Mouse (Mus musculus) ovary, postnatal 10 days (tissue): ENCODE results near the gene Tmem41a.
A peak's percentile ranks its signal among the peaks of the same experiment; 100 is the strongest.
"Not testable (repeated sequence)": the region's sequence is repeated elsewhere in the genome, so short reads cannot be mapped to it uniquely, and the experiment has no call there.

Source experiments
- DNase-seq: peaks from one replicate; pipeline ENCODE4 v3.0.0; 2022; ENCODE audit warnings: low spot score

Tmem41a gene

DNA sequence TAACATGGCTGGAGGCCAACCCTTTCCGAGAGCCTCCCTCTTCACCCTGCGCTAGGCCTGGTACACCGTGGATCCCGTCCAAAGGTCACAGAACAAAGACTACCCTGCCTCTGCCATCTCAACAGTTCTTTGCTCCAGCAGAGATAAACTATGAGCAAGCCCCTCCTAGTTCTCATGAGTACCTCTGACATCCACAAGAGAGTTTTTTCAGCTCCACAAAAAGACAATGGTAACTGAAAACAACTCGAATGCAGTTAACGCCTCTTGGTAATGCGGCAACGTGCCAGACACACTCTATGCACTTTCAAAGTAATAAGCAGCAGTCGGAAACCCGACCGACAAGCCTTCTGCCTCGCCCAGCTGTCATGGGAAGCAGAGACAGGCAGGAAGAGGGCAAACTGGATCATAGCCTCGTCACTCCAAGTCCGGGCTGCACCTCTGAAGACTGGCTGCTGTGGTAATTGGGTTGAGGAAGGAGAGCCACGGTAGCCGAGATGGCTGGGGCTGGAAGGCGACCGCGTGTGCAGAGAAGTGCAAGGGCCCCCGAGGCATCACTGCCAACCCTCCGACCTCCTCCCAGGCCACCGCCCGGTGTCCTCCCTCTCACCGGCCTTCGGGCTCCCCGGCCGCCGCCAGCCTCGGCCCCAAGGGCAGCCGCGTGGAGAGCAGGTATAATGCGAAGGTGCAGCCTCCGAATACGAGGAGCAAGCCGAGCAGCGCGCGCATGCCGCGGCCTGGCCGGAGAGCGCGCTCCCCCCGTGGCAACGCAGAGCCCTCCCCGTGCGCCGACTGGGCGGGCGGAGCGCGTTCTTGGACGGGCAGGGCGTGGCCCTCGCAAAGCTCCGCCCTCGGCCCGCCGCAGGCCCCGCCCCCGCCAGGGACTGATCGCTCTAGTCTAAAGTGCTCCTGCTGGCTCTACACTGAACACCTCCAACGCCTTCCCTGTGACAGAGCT, at the start of gene Tmem41a:
Tmem41a (minus strand) TSS at position 792 of the 955 bp plus-strand sequence.
- peak; percentile 69 for DNase-seq

DNA sequence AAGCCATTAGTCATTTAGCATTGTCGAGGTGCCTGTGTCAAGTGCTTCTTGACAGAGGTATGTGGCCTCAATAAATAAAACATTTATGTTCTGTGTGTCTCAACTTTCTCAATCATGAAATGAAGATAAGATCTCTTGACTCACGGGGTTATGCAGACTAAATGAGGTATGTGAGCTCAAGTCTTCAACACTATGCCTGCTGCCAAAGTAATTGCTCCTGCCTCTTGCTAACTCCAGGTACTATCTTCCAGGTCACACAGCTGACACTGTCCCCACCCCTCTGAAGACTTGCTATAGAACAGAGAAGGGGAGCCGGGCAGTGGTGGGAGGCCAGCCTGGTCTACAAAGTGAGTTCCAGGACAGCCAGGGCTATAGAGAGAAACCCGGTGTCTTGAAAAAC, 49.0 kb upstream of the Tmem41a start:
- DNase-seq, result no peak

DNA sequence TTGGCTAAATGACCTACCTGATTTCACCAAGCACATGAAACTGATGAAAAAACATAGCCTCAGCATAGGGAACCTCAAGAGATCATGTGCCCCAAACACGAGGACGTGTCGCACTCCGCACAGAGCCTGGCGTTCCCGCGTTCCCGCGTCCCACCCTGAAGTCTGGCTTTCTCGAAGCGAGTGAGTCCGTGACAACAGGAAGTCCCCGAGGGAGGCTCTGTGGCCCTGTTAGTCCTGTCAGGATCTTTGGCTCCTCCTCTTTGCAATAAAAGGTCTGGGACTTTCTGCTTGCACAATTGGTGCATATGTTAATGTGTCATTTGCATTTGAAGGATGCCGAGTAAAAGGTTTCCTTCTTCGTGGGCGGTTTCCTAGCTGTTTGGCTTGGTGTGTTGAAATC, 48.0 kb upstream of the Tmem41a start, which contains the start of gene Liph:
Liph (minus strand) TSS at position 360 of the 400 bp plus-strand sequence.
- DNase-seq, result no peak

DNA sequence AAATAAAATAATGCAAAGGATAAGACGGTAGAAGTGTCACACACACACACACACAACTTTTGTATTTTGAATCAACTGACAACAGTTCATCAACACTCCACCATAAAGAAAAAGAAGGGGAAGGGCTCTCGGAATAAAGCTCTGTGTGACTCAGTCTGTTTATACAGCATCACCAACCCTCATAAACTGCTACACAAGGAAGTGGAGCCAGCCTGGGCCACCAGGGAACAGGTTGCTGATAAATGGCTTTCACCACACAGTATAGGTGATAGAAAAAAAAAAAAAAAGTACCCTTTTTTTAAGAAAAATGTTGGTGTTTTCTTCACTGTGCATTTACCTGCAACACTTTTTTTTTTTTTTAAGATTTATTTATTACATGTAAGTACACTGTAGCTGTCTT, 44.4 kb upstream of the Tmem41a start:
- no peak for DNase-seq

DNA sequence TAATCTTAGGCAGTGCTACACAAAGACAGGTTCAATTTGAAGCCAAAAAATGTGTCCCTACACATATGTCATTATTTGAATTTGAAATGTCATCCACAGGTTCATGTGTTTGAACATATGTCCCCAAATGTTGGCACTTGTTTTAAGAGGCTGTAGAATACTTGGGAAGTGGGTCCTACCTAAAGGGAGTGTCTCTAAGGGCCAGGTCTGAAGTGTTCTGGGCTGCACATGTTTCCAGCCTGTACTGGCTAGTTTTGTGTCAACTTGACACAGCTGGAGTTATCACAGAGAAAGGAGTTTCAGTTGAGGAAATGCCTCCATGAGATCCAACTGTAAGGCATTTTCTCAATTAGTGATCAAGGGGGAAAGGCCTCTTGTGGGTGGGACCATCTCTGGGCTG, 43.5 kb upstream of the Tmem41a start:
- not testable (repeated sequence) for DNase-seq

DNA sequence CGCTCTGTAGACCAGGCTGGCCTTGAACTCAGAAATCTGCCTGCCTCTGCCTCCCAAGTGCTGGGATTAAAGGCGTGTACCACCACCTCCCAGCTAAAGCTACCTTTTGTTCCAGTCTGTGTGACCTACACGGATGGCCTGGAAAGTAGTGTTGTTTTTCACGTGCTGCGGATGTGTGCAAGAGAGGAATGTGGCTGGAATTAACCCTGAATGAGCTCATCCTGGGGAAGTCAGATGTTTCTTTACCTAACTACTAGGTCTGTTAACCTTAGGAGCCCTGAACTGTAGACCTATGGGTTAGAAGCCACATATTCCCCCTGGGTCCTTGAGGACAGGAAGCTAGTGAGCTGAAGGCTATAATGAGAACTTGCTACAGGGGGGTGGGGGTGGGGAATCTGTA, 40.6 kb upstream of the Tmem41a start:
- no peak for DNase-seq

DNA sequence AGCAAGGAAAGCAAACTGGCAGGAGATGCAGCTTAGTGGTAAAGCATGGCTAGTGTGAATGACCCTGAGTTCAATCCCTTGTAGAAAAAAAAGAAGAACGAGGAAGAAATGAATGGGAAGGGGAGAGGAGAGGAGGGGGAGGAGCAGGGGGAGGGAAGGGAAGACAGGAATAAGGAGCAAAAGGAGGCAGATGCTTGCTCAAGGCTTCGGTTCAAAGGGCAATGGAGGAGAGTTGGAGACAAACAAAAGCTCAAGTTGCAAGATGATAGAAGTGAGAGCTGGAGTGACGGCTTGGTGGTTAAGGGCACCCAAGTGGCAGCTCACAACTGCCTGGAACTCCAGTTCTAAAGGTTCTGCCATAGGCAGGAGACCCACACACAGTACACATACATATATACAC, 38.8 kb upstream of the Tmem41a start:
- DNase-seq, result no peak

DNA sequence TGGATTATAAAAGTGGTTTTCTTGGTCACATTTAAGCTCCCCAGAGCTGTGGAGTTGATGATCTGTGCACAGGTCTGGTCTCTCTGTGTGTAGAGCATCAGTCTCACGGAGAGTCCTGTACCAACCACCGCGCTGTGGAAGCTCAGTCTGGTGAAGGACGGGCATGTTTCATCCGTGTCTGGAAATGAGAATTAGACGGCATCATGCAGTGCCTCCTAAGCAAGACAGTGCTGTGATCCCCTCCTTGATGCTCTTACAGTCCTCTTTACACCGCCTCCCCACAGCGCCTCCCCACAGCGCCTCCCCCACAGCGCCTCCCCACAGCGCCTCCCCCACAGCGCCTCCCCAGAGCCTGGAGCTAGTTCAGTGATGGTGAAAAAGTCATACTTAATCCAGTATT, 36.7 kb upstream of the Tmem41a start:
- no peak for DNase-seq

DNA sequence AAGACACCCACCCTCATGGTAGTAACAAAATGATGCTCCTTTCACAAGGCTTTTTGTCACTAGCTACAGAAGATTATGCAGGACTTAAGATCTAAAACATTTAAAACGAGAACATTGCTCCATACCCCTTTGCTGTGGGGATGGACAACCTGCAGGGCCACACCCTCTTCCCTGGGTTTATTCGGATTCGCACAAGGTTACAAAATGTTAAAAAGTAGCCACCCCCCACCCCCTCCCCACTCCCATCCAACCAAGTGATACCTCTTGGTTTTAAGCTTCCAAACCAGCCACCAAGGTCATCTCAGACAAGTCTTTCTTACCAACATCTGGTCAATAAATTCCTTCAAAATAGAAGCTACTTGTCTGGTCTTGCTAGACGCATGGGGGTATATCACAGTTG, 36.2 kb upstream of the Tmem41a start:
- no peak for DNase-seq

DNA sequence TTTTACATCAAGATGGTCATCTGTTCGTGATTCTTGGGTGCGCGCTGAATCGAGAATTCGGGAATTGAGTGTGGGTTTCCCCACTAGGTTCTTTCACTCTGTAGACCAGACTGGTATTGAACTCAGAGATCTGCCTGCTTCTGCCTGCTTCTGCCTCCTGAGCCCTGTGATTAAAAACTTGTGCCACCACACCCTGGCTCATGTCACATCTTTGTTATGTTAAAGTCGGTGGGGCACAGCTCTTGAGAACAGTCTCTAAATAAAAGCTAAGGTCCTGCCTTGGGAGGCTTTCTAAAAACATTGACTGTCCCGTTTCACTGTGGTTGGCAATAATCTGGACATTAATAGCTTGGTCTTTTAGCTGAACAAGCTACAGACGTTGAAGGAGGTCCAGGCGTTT, 35.8 kb upstream of the Tmem41a start:
- DNase-seq, result no peak

DNA sequence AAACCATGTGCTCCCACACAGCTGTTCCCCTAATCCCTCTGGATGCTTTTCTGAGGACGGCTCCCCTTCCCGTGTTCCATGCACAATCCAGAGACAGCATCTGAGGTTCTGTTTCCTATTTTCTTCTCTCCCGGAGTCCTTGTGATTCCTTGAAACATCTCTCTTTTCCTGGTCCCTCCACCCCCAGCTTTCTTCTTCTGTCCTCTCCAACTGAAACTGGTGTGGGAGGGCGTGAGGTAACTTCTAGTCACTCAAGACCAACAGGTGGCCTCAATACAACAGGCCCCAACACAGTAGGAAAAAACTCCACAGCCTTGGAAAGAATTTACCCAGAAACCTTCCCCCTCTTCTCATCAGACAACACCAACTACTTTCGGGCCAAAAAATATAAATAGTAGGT, 30.0 kb upstream of the Tmem41a start:
- DNase-seq, result no peak

DNA sequence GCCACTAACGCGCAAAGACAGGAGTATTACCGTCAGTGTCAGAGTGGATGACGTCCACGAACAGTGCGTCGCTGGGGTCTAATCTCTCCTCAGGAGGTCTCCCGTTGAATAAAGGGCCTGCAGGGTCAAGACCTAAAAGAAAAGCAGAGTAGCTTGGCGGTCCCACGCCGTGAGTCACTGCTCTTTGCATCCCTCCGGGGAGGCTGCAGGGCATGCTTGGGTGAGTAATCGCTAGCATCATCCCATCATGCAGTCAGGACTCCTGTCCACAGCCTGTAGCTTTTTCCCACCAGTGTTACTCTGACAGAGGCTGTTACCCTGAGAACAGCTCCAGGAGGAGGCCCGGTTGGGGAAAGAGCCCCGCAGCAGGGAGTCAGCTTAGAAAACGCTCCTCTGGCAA, 28.9 kb upstream of the Tmem41a start:
- no peak for DNase-seq

DNA sequence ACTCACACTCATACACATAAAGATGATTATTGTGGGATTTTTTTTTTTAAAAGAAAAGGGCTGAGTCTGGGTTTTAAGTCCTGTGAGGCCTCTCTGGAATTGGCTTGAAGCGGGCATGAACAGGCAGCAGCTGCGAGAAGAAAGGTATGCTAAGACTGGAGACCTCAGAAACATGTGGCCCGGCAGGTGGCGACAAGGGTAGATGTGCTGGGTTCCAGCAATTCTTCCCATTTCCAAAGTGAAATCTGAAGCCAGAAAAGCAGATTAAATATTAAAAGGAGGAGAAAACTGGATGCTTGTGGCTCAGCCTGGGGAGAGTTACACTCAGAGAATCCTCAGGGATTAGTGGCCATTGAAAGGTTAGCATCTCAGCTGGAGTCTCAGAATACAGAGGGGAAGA, 24.1 kb upstream of the Tmem41a start:
- DNase-seq, result no peak

DNA sequence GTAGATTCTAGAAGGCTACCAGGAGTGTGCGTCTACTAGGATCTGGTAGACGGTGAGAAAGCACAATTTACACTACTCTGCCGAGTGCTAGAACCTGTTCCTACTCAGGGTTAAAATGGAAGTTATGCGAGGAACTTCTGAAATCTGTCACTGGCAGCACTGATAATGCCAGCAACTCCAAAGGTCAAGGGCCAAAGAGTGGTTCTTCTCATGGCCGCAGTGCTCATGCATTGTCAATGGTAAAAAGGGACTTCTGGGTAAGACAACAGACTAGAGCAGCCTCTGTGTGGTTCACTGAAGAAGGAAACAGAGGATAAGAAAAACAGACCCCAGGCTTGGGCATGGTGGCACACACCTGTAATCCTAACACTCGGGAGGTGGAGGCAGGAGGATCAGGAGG, 23.2 kb upstream of the Tmem41a start:
- DNase-seq, result no peak

DNA sequence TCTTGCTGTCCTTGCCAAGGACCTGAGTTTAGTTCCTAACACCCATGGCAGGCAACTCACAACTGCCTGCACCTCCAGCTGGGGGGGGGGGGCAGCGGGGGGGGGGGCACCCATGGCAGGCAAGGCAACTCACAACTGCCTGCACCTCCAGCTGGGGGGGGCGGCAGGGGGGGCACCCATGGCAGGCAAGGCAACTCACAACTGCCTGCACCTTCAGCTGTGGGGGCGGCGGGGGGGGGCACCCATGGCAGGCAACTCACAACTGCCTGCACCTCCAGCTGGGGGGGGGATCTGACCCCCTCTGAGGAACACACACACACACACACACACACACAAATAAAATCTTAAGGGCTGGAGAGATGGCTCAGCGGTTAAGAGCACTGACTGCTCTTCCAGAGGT, 22.5 kb upstream of the Tmem41a start:
- DNase-seq, result no peak

DNA sequence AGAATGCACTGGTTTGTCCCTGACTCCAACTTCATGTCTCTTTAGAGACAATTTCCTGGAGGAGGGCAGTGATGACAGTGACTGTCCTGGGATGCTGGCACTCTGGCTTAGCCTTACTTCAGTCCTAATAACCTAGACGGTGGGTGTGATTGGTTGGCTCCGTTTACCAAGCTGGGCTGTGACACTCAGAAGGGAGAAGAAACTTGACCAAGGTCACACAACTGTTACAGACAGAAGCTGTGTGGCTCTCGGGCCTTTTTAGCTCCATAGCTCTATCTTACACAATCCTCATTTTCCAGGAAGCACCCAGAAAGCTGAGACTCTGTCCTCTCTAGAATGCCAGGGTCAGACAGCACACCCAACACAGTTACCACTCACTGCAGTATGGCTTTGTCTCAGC, 18.2 kb upstream of the Tmem41a start:
- DNase-seq, result no peak

DNA sequence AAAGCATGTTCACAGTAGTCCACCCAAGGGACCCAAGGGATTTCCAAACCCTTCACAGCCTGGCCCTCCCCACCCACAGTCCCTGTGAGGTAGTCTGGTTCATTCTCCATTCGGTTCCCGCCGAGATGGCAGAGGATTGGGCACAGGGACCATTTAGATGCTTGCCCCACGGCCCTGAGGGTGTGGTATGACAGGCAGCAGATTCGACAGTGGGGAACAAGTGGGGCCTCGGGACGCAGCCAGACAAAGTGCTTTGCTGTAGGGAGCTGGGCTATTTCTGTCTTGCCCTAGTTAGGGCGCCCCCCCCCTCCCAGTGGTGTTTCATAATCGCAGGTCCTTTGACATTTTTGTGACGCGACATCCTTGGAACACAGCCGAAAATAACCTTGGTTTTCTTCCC, 8.2 kb upstream of the Tmem41a start:
- DNase-seq, result no peak

DNA sequence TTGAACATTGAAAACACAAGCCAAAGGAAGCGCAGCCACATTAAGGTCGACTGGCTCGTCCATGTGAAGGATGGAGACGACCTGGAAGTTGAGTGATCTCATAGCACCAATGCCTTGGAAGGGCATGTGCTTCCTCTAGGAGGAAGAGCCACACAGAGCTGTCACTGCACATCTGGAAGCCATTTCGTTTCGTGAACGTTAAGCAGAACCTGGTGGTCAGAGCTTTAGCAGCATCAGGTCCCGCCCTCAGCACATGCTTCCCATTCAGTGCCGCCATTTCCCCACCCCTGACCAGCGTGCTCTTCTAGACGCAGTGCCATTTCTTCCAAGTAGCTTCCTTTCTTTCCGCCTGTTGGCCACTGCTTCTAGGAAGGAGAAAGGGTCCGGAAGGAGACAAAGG, 18.9 kb downstream of the Tmem41a start:
- no peak for DNase-seq

DNA sequence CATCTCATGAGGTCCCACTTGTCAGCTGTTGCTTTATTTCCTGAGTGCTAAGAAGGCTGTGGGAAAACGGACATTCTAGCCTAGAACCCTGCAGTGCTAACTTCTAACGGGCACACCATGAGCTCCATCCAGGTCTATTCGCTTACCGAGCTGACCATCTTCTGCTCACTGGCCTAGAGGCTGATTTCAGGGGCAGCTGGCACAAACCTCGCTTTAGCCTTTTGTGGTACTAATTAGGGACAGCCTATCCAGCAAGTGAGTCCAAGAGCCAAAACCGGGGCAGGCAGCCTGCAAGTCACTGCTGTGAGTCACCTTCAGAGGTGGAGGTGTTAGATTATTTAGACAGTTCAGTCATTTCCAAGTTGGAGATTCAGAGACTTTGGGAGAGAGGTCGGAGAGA, 30.7 kb downstream of the Tmem41a start:
- no peak for DNase-seq

DNA sequence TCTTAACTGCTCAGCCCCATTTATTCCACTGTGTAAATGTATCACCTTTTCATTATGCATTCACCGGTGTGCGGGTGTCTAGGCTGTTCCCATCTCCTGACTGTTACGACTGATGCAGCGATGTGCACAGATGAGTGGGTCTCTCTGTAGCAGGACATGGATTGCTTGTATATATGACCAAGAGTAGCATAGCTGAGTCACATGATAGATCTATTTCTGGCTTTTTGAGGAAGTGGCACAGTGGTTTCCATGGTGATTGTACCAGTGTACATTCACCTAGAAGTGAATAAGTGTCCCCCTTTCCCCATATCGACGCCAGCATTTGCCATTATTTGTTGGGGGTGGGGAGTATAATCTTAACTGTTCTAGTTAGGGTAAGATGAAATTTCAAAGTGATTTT, 34.0 kb downstream of the Tmem41a start:
- no peak for DNase-seq

DNA sequence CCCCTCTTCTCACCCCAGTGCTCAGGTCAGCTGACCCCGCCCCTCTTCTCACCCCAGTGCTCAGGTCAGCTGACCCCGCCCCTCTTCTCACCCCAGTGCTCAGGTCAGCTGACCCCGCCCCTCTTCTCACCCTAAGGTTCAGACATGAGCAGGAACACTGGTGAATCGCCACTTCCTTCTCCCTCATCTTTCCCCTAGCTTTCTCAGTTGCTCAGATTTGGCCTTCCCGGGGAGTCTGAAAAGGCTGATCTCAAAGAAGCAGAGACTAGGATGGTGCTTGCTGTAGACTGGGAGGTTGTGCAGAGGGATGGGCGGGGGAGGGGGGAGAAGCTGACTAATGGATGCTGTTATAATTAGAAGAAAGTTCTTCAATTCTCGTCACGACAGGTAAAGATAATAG, 38.4 kb downstream of the Tmem41a start:
- DNase-seq, result not testable (repeated sequence)

DNA sequence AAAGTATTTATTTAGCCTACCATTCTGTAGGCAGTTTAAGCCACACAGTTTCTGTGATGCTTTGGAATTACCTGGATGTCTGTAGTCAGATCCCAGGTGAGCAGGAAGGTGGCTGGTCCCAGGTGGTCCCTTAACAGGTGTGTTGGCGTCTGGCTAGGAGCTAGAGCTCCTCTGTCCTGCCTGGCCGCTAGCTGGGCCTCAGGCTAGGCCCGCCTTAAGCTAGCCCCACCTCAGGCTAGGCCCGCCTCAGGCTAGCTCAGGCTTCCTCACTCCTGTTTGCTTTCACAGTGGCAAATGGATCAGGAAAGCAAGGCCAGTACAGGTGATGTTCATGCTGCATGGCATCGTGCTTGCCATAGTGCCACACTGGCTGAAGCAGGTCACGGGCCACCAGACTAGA, 40.5 kb downstream of the Tmem41a start:
- DNase-seq, result no peak

DNA sequence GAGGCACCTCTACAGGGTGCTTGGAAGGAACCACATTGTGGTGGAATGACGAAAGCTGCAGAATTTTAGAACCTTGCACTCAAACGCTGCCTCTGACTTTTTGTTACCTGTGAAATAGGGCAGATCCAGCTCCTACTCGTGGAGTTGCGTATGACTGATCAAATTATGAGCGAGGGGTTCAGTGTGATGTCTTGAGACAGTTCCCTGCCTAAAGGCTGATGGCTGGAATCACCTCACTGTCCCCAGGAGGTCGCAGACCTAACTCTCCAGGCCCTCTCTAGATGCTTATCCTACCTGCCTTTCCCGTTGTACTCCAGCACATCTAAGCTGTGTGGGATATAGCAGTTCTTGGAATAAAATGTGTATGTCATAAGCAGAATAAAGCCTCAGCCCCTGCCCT, 41.4 kb downstream of the Tmem41a start:
- DNase-seq, result no peak

DNA sequence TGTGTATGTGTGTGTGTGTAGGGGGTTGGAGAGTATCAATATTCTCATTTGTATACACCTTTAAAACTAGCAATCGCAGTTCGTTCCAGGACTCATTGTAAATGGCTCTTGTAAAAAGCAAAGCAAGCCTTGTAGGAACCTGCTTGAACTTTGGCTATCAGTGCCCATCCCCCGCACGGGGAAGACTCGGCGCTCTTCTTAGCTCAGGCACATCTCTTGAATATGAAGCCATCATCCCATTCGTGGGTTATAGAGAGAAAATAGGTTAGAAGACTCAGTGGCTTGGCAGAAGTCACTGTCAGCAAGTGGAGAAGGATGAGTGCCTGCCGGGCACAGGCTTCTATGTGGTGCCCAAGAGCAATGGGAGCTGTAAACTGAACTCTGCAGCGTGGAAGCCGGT, 42.7 kb downstream of the Tmem41a start:
- DNase-seq, result no peak
